Mouse (Mus musculus): ENCODE results near the gene AI597479. TPM values are rescaled to one million over a fixed set of nuclear protein-coding genes. Genes with fewer than 3 reads are reported as not detected.
"Not testable (repeated sequence)": the region's sequence is repeated elsewhere in the genome, so short reads cannot be mapped to it uniquely, and the experiment has no call there.

Gene AI597479
- polyA plus RNA-seq, 1 experiment, result 6.6 TPM

DNA sequence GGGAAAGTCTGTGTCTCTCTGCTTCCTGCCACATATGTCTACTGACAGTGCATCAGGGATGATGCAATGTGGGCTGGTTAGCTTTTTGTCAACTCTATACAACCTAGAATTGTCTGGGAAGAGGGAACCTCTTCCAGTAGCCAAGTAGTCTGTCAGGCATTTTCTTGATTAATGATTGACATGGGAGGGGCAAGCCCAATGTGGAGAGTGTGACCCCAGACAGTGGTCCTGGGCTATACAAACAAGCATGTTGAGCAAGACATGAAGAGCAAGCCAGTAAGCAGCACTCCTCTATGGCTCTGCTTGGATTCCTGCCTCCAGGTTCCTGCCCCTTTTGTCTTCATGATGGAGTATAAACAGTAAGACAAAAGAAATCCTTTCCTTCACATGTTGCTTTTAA, 28.7 kb downstream of the AI597479 start:
- no peak overlapping the region for H3ac ChIP-seq (ENCODE audit: control insufficient read depth, insufficient read length, low read depth)
- TF ChIP-seq MAX (IDR thresholded peaks at IDR 0.05) (no peak), CEBPB (IDR thresholded peaks at IDR 0.05; ENCODE audit: low read depth) (no peak), MYOG (IDR thresholded peaks at IDR 0.05; ENCODE audit: control insufficient read depth, extremely low read depth, insufficient read length) (no peak), FOSL1 (IDR thresholded peaks at IDR 0.05; ENCODE audit: insufficient read depth, low read length, poor library complexity, severe bottlenecking) (no peak), MYOD1 (IDR thresholded peaks at IDR 0.05; ENCODE audit: control insufficient read depth, insufficient read length, low read depth) (no peak), USF1 (IDR thresholded peaks at IDR 0.05; ENCODE audit: low read depth) (no peak), CTCF (IDR thresholded peaks at IDR 0.05; ENCODE audit: control insufficient read depth, insufficient read depth, insufficient read length) (no peak)
- no peak overlapping the region for H3K4me3 ChIP-seq (ENCODE audit: insufficient read depth, poor library complexity, severe bottlenecking)
- peaks cover 41% of the 10 kb centered on the region for H3K79me2 ChIP-seq (ENCODE audit: control insufficient read depth, insufficient read depth)
- peaks cover 96% of the 10 kb centered on the region for H3K36me3 ChIP-seq (ENCODE audit: control insufficient read depth, insufficient read depth)
- H3K79me3 ChIP-seq (ENCODE audit: low read depth), result peaks cover 15% of the 10 kb centered on the region
- H3K27me3 ChIP-seq (ENCODE audit: control insufficient read depth, insufficient read depth, insufficient read length), result no peaks in the 10 kb centered on the region

- H3ac ChIP-seq (ENCODE audit: control insufficient read depth, insufficient read length, low read depth), result no peak overlapping the region
- peaks cover 49% of the 10 kb centered on the region for H3K79me2 ChIP-seq (ENCODE audit: control insufficient read depth, insufficient read depth)
- TF ChIP-seq MYOD1 (IDR thresholded peaks at IDR 0.05; ENCODE audit: control insufficient read depth, insufficient read length, low read depth), result peak; percentile 85
- TF ChIP-seq CTCF (IDR thresholded peaks at IDR 0.05; ENCODE audit: control insufficient read depth, insufficient read depth, insufficient read length), result no peak
- no peak for TF ChIP-seq MYOG (IDR thresholded peaks at IDR 0.05; ENCODE audit: control insufficient read depth, extremely low read depth, insufficient read length)
- TF ChIP-seq USF1 (IDR thresholded peaks at IDR 0.05; ENCODE audit: low read depth), result peak; percentile 37
- TF ChIP-seq CEBPB (IDR thresholded peaks at IDR 0.05; ENCODE audit: low read depth), result peak; percentile 58
- no peak for TF ChIP-seq FOSL1 (IDR thresholded peaks at IDR 0.05; ENCODE audit: insufficient read depth, low read length, poor library complexity, severe bottlenecking)
- H3K4me3 ChIP-seq (ENCODE audit: insufficient read depth, poor library complexity, severe bottlenecking), result no peak overlapping the region
- peaks cover 22% of the 10 kb centered on the region for H3K79me3 ChIP-seq (ENCODE audit: low read depth)
- H3K36me3 ChIP-seq (ENCODE audit: control insufficient read depth, insufficient read depth), result peaks cover 95% of the 10 kb centered on the region
- no peaks in the 10 kb centered on the region for H3K27me3 ChIP-seq (ENCODE audit: control insufficient read depth, insufficient read depth, insufficient read length)
Observed at GRCm38 (mm10) chr1:43127820-43128610, 29.5 kb downstream of the AI597479 start.

DNA sequence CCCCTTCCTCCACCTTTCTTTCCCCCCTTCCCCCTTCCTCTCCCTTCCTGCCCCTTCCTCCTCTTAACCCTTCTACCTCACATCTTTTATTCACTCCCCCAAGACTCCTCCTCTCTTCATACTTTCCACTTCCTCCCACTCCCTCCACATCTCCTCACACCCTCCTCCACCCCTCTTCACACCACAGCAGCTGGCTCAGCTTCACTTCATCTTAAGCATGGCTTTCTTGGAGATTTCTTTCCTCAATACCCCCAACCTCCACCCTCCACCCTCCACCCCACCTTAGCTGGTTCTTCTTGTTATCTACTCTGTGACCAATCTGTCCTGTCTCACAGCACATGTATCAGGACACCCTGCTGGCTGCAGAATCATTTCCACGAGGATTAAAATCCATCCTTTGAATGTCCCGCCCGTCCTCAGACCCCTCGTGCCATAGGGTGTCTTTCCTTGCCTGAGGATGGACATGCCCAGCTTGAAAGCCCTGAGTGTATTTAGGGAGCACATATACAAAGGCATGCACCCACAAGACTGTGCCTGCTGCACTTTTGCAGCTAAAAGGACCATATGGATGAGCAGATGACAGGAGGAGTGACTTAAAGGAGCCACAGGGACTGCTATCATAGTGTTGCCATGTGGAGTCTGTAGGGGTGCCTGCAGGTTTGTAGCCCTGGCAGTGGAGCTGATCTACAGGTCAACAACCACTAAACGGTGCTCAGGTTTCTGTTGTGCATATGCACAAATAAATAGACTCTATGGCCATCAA, 31.9 kb downstream of the AI597479 start:
- peaks cover 94% of the 10 kb centered on the region for H3K36me3 ChIP-seq (ENCODE audit: control insufficient read depth, insufficient read depth)
- peaks cover 73% of the 10 kb centered on the region for H3K79me2 ChIP-seq (ENCODE audit: control insufficient read depth, insufficient read depth)
- H3K4me3 ChIP-seq (ENCODE audit: insufficient read depth, poor library complexity, severe bottlenecking), result no peak overlapping the region
- no peak overlapping the region for H3ac ChIP-seq (ENCODE audit: control insufficient read depth, insufficient read length, low read depth)
- no peaks in the 10 kb centered on the region for H3K27me3 ChIP-seq (ENCODE audit: control insufficient read depth, insufficient read depth, insufficient read length)
- TF ChIP-seq MAX (IDR thresholded peaks at IDR 0.05) (no peak), MYOD1 (IDR thresholded peaks at IDR 0.05; ENCODE audit: control insufficient read depth, insufficient read length, low read depth) (no peak), CEBPB (IDR thresholded peaks at IDR 0.05; ENCODE audit: low read depth) (no peak), CTCF (IDR thresholded peaks at IDR 0.05; ENCODE audit: control insufficient read depth, insufficient read depth, insufficient read length) (no peak), MYOG (IDR thresholded peaks at IDR 0.05; ENCODE audit: control insufficient read depth, extremely low read depth, insufficient read length) (no peak), USF1 (IDR thresholded peaks at IDR 0.05; ENCODE audit: low read depth) (no peak), FOSL1 (IDR thresholded peaks at IDR 0.05; ENCODE audit: insufficient read depth, low read length, poor library complexity, severe bottlenecking) (no peak)
- H3K79me3 ChIP-seq (ENCODE audit: low read depth), result peaks cover 44% of the 10 kb centered on the region

GRCm38 (mm10) chr1:43131591-43131990, 33.1 kb downstream of the AI597479 start:
- H3K79me3 ChIP-seq (ENCODE audit: low read depth), result peaks cover 51% of the 10 kb centered on the region
- peaks cover 78% of the 10 kb centered on the region for H3K79me2 ChIP-seq (ENCODE audit: control insufficient read depth, insufficient read depth)
- TF ChIP-seq MYOD1 (IDR thresholded peaks at IDR 0.05; ENCODE audit: control insufficient read depth, insufficient read length, low read depth) (no peak), USF1 (IDR thresholded peaks at IDR 0.05; ENCODE audit: low read depth) (no peak), MAX (IDR thresholded peaks at IDR 0.05) (no peak), CTCF (IDR thresholded peaks at IDR 0.05; ENCODE audit: control insufficient read depth, insufficient read depth, insufficient read length) (no peak), CEBPB (IDR thresholded peaks at IDR 0.05; ENCODE audit: low read depth) (no peak), MYOG (IDR thresholded peaks at IDR 0.05; ENCODE audit: control insufficient read depth, extremely low read depth, insufficient read length) (no peak), FOSL1 (IDR thresholded peaks at IDR 0.05; ENCODE audit: insufficient read depth, low read length, poor library complexity, severe bottlenecking) (no peak)
- no peaks in the 10 kb centered on the region for H3K27me3 ChIP-seq (ENCODE audit: control insufficient read depth, insufficient read depth, insufficient read length)
- peaks cover 92% of the 10 kb centered on the region for H3K36me3 ChIP-seq (ENCODE audit: control insufficient read depth, insufficient read depth)
- no peak overlapping the region for H3K4me3 ChIP-seq (ENCODE audit: insufficient read depth, poor library complexity, severe bottlenecking)
- no peak overlapping the region for H3ac ChIP-seq (ENCODE audit: control insufficient read depth, insufficient read length, low read depth)

GRCm38 (mm10) chr1:43136488-43137029, 38.0 kb downstream of the AI597479 start:
- not testable (repeated sequence) for H3K4me3 ChIP-seq (ENCODE audit: insufficient read depth, poor library complexity, severe bottlenecking)

More at GRCm38 (mm10) chr1:43136488-43137029, 38.0 kb downstream of the AI597479 start:
- H3K79me2 ChIP-seq (ENCODE audit: control insufficient read depth, insufficient read depth), result peaks cover 96% of the 10 kb centered on the region
- TF ChIP-seq MYOD1 (IDR thresholded peaks at IDR 0.05; ENCODE audit: control insufficient read depth, insufficient read length, low read depth), result peak; percentile 76
- H3ac ChIP-seq (ENCODE audit: control insufficient read depth, insufficient read length, low read depth); H3K27me3 ChIP-seq (ENCODE audit: control insufficient read depth, insufficient read depth, insufficient read length): not testable (repeated sequence)
- peaks cover 94% of the 10 kb centered on the region for H3K36me3 ChIP-seq (ENCODE audit: control insufficient read depth, insufficient read depth)
- H3K79me3 ChIP-seq (ENCODE audit: low read depth), result peaks cover 69% of the 10 kb centered on the region

Data from C2C12 (cell line).